Mouse (Mus musculus) C2C12 (cell line): ENCODE data around the gene Stard5.

ENCODE experiments used
- CTCF ChIP-seq: IDR thresholded peaks from one replicate; pipeline ENCODE4 v1.5.1; 2011; ENCODE audit not compliant: control insufficient read depth, insufficient read depth, insufficient read length
- FOSL1 ChIP-seq: IDR thresholded peaks from one replicate; pipeline ENCODE4 v1.8.0; 2011; ENCODE audit warnings: mild to moderate bottlenecking, low read length; ENCODE audit not compliant: poor library complexity, insufficient read depth, severe bottlenecking
- MAX ChIP-seq: IDR thresholded peaks from one replicate; pipeline ENCODE4 v1.6.1; 2011; ENCODE audit warnings: mild to moderate bottlenecking, control low read depth
- MYOD1 ChIP-seq: IDR thresholded peaks from one replicate; pipeline ENCODE4 v1.6.1; 2011; ENCODE audit warnings: low read depth; ENCODE audit not compliant: control insufficient read depth, insufficient read length
- MYOG ChIP-seq: IDR thresholded peaks from one replicate; pipeline ENCODE4 v1.6.1; 2011; ENCODE audit not compliant: control insufficient read depth, insufficient read length; ENCODE audit errors: extremely low read depth
- USF1 ChIP-seq: IDR thresholded peaks from one replicate; pipeline ENCODE4 v1.6.1; 2011; ENCODE audit warnings: low read depth, mild to moderate bottlenecking, control low read depth, moderate library complexity

DNA sequence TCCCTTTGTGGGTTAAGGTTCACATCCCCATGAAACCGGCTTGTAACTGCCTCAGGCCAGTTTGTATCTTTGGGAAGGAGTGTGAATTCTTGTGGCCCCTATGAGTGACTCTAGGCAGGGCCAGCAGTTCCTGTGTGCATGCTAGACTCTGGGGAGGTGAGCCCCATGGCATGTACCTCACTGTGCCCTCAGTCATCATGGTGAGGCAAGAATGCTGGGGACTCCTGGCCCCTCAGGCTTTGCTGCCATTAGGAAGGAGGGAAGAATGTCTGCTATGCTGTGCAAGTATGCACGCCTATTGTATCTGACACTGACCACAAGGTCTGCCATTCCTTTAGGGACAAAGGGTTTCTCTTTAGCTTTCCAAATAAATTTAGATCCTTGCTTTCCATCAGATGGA, 9.4 kb downstream of the Stard5 start:
- TF ChIP-seq CTCF (no peak), USF1 (no peak), MAX (no peak), MYOG (no peak), MYOD1 (no peak), FOSL1 (no peak)
